Mouse (Mus musculus): ENCODE results near the gene Apol8.

- TF ChIP-seq NRF1 (IDR thresholded peaks at IDR 0.05; ENCODE audit: low read depth, low read length) (no peak), CTCF (conservative IDR thresholded peaks at IDR 0.05 in 1 of 2, IDR thresholded peaks at IDR 0.05 in 1 of 2; ENCODE audit: low read depth in 2 of 2, low read length in 2 of 2) (peak; percentile 90 to 94), KAT2A (IDR thresholded peaks at IDR 0.05; ENCODE audit: insufficient replicate concordance, low read length) (no peak), MAZ (IDR thresholded peaks at IDR 0.05; ENCODE audit: low read depth, low read length) (no peak), MAX (IDR thresholded peaks at IDR 0.05; ENCODE audit: low read length) (no peak), ZC3H11A (IDR thresholded peaks at IDR 0.05; ENCODE audit: low read depth, low read length) (peak; percentile 53; the same call in 1 of the 2 replicates), RCOR1 (conservative IDR thresholded peaks at IDR 0.05; ENCODE audit: low read depth, low read length) (no peak), HCFC1 (IDR thresholded peaks at IDR 0.05; ENCODE audit: low read depth, low read length) (no peak), ZKSCAN1 (IDR thresholded peaks at IDR 0.05; ENCODE audit: borderline replicate concordance, low read depth, low read length) (no peak), BHLHE40 (IDR thresholded peaks at IDR 0.05; ENCODE audit: low read depth, low read length) (no peak)
These were observed 18.6 kb upstream of the Apol8 start for GRCm38 (mm10) chr15:77775186-77775963.

Data from CH12.LX (cell line).